In genomic region chr13:48530685-48531084, GRCm38 (mm10) we compare ENCODE assay signal across 10 mouse cellular contexts. TPM values are rescaled to one million over a fixed set of nuclear protein-coding genes. Genes with fewer than 3 reads are reported as not detected.
DNase-seq lines count a peak whose midpoint lies in the region; ATAC-seq and TF ChIP-seq lines count a peak whose summit lies in the region.
"Had no signal": no experiment of that assay in that cellular context is flagged by ENCODE, and none has a peak within 500 bp of the region (broad histone marks: within the 10 kb centered on the region; RNA-seq: fewer than 3 reads in every experiment).

No protein-coding gene starts in this region.

- no peak overlapping the region for H3K4me3 ChIP-seq in stomach, embryonic 14.5 days (ENCODE audit: low read depth, low read length)
- H3K4me3 ChIP-seq in stomach, postnatal 0 days (ENCODE audit: low read depth, low read length): no peak overlapping the region
- H3K4me3 ChIP-seq in midbrain, embryonic 16.5 days (ENCODE audit: low read depth, low read length): no peak overlapping the region
- H3K4me3 ChIP-seq: heart, embryonic 13.5 days had no signal

- H3K4me1 ChIP-seq in stomach, embryonic 14.5 days (ENCODE audit: control insufficient read depth, insufficient read depth, low read length): no peaks in the 10 kb centered on the region
- H3K4me1 ChIP-seq in stomach, postnatal 0 days (replicated peaks; ENCODE audit: control insufficient read depth, insufficient read depth): no peaks in the 10 kb centered on the region
- H3K4me1 ChIP-seq in midbrain, embryonic 16.5 days (ENCODE audit: control insufficient read depth, insufficient read depth, low read length): 0 out of 2 replicates have a peak, but pooled peaks cover 2% of the 10 kb centered on the region
- H3K4me1 ChIP-seq: heart, embryonic 13.5 days had no signal

- H3K27me3 ChIP-seq in stomach, embryonic 14.5 days (ENCODE audit: control insufficient read depth, insufficient read depth, low read length): no peaks in the 10 kb centered on the region
- no peaks in the 10 kb centered on the region for H3K27me3 ChIP-seq in stomach, postnatal 0 days (ENCODE audit: control insufficient read depth, insufficient read depth, low read length)
- no peaks in the 10 kb centered on the region for H3K27me3 ChIP-seq in midbrain, embryonic 16.5 days (ENCODE audit: control insufficient read depth, insufficient read depth, low read depth, low read length)
- H3K27me3 ChIP-seq: heart, embryonic 13.5 days had no signal

- H3K4me2 ChIP-seq in stomach, embryonic 14.5 days (replicated peaks; ENCODE audit: low read depth, low read length): no peak overlapping the region
- H3K4me2 ChIP-seq in stomach, postnatal 0 days (replicated peaks; ENCODE audit: low read depth): no peak overlapping the region
- H3K4me2 ChIP-seq in midbrain, embryonic 16.5 days (ENCODE audit: low read length): no peak overlapping the region
- H3K4me2 ChIP-seq: heart, embryonic 13.5 days had no signal

- no peak for TF ChIP-seq CTCF in stomach, postnatal 0 days (IDR thresholded peaks at IDR 0.05; ENCODE audit: low read depth)

- ATAC-seq in stomach, embryonic 14.5 days (ENCODE audit: insufficient number of reproducible peaks, insufficient read depth, low FRiP score, low read depth): peak; percentile 30; the same call in 1 of the 2 replicates
- no peak for ATAC-seq in stomach, postnatal 0 days (ENCODE audit: low FRiP score, low TSS enrichment)
- ATAC-seq in midbrain, embryonic 16.5 days: no peak

- no peak overlapping the region for H3K9ac ChIP-seq in stomach, embryonic 14.5 days (replicated peaks; ENCODE audit: low read depth, low read length)
- no peak overlapping the region for H3K9ac ChIP-seq in stomach, postnatal 0 days (ENCODE audit: low read length)
- H3K9ac ChIP-seq in midbrain, embryonic 16.5 days (ENCODE audit: low read depth, low read length): no peak overlapping the region
- H3K9ac ChIP-seq: heart, embryonic 13.5 days had no signal

- 46% methylated on average over 2 of the region's 2 CpGs for WGBS in stomach, embryonic 14.5 days
- 33% methylated on average over 2 of the region's 2 CpGs for WGBS in stomach, postnatal 0 days
- WGBS in midbrain, embryonic 16.5 days: 86% methylated on average over 2 of the region's 2 CpGs

- H3K9me3 ChIP-seq in stomach, embryonic 14.5 days (ENCODE audit: control insufficient read depth, low read depth, low read length): no peaks in the 10 kb centered on the region
- no peaks in the 10 kb centered on the region for H3K9me3 ChIP-seq in stomach, postnatal 0 days (ENCODE audit: control insufficient read depth, low read length)
- no peaks in the 10 kb centered on the region for H3K9me3 ChIP-seq in midbrain, embryonic 16.5 days (replicated peaks; ENCODE audit: control insufficient read depth, low read length, poor library complexity, severe bottlenecking)
- H3K9me3 ChIP-seq: heart, embryonic 13.5 days had no signal

- no peak overlapping the region for H3K27ac ChIP-seq in stomach, embryonic 14.5 days (ENCODE audit: low read length)
- H3K27ac ChIP-seq in stomach, postnatal 0 days (replicated peaks): no peak overlapping the region
- no peak overlapping the region for H3K27ac ChIP-seq in midbrain, embryonic 16.5 days (ENCODE audit: low read length)
- H3K27ac ChIP-seq: heart, embryonic 13.5 days; macrophage had no signal

- DNase-seq in cerebellum, postnatal 36 days: peak; percentile 27
- DNase-seq in cerebellum, adult 11-12 months: no peak
- no peak for DNase-seq in stomach, postnatal 0 days (ENCODE audit: low spot score)
- peak; percentile 61 to 64 for DNase-seq in kidney, postnatal 25 days
- peak; percentile 54 for DNase-seq in testis, postnatal 10 days (ENCODE audit: low spot score)
- DNase-seq in layer of hippocampus, postnatal 36 days: no peak

- peaks cover 9% of the 10 kb centered on the region; the same call in 1 of the 2 replicates for H3K36me3 ChIP-seq in stomach, embryonic 14.5 days (ENCODE audit: control insufficient read depth, insufficient read depth, low read length)
- no peaks in the 10 kb centered on the region for H3K36me3 ChIP-seq in stomach, postnatal 0 days (ENCODE audit: control insufficient read depth, insufficient read depth, low read length)
- no peaks in the 10 kb centered on the region for H3K36me3 ChIP-seq in midbrain, embryonic 16.5 days (ENCODE audit: control insufficient read depth, insufficient read depth, low read length)

- no peak for TF ChIP-seq EP300 in stomach, postnatal 0 days (optimal IDR thresholded peaks at IDR 0.05)

RNA-seq across cellular contexts. Expression of gene A830005F24Rik, which starts 17.3 kb away (rescaled TPM):
- polyA plus RNA-seq in stomach, embryonic 14.5 days (2014; fragmentation: Nextera tagmentation; extraction: Ambion mirVana): 1.0 and 1.6 TPM in 2 replicates
- 0.36 and 0.56 TPM in 2 replicates for polyA plus RNA-seq in stomach, postnatal 0 days (2015; fragmentation: Nextera tagmentation; extraction: Ambion mirVana)
- 1 to 10 TPM; 1.7 to 1.9 TPM for total RNA-seq in layer of hippocampus, postnatal 36 days (2021)
- polyA plus RNA-seq in midbrain, embryonic 16.5 days (2015; fragmentation: Nextera tagmentation; extraction: Ambion mirVana): 3.4 and 4.9 TPM in 2 replicates
- polyA plus RNA-seq: macrophage had no signal

RNA-seq across cellular contexts. Expression of gene Zfp169, which starts 17.4 kb away (rescaled TPM):
- 5.0 and 6.7 TPM in 2 replicates for polyA plus RNA-seq in stomach, embryonic 14.5 days (2014; fragmentation: Nextera tagmentation; extraction: Ambion mirVana)
- 1.3 and 1.9 TPM in 2 replicates for polyA plus RNA-seq in stomach, postnatal 0 days (2015; fragmentation: Nextera tagmentation; extraction: Ambion mirVana)
- total RNA-seq in layer of hippocampus, postnatal 36 days (2021): 10 to 100 TPM; 23.9 to 25.1 TPM
- 5.8 and 7.5 TPM in 2 replicates for polyA plus RNA-seq in midbrain, embryonic 16.5 days (2015; fragmentation: Nextera tagmentation; extraction: Ambion mirVana)

Comparison
In these comparisons a context has a peak if more than half of its experiments do, and no peak if none do; other contexts are left out.
1. DNase-seq: peak in cerebellum, postnatal 36 days (2 of 2), kidney, postnatal 25 days (2 of 2) and testis, postnatal 10 days (single experiment); none in cerebellum, adult 11-12 months (single experiment), stomach, postnatal 0 days (single experiment) and layer of hippocampus, postnatal 36 days (0 of 2).